ENCODE assay signal across 14 mouse cellular contexts in genomic region chr7:96749753-96750152, GRCm38 (mm10).
A peak's percentile ranks its signal among the peaks of the same experiment; 100 is the strongest.
DNase-seq lines count a peak whose midpoint lies in the region; ATAC-seq and TF ChIP-seq lines count a peak whose summit lies in the region.
"Had no signal": no experiment of that assay in that cellular context is flagged by ENCODE, and none has a peak within 500 bp of the region (broad histone marks: within the 10 kb centered on the region; RNA-seq: fewer than 3 reads in every experiment).

No protein-coding gene starts in this region.

- H3K27me3 ChIP-seq in lung, postnatal 0 days (replicated peaks; ENCODE audit: insufficient read depth, low read length), result no peaks in the 10 kb centered on the region
- H3K27me3 ChIP-seq in embryonic facial prominence, embryonic 11.5 days (ENCODE audit: control insufficient read depth, insufficient read depth, low read length), result no peaks in the 10 kb centered on the region

- H3K9me3 ChIP-seq in lung, postnatal 0 days (ENCODE audit: low read length), result no peaks in the 10 kb centered on the region
- no peaks in the 10 kb centered on the region for H3K9me3 ChIP-seq in embryonic facial prominence, embryonic 11.5 days (replicated peaks; ENCODE audit: control insufficient read depth, low read length)

- H3K4me2 ChIP-seq in lung, postnatal 0 days (replicated peaks; ENCODE audit: low read depth, low read length), result no peak overlapping the region
- no peak overlapping the region for H3K4me2 ChIP-seq in embryonic facial prominence, embryonic 11.5 days (ENCODE audit: low read depth, low read length)

- peak; percentile 60 for ATAC-seq in lung, postnatal 0 days
- ATAC-seq in embryonic facial prominence, embryonic 11.5 days (replicated peaks; ENCODE audit: insufficient number of reproducible peaks, low FRiP score, low TSS enrichment, low read depth), result peak; percentile 66
- ATAC-seq: CD4-positive, CD25-positive, alpha-beta regulatory T cell, adult 4 months had no signal

- H3K4me3 ChIP-seq in lung, postnatal 0 days (ENCODE audit: low read depth, low read length), result no peak overlapping the region
- no peak overlapping the region for H3K4me3 ChIP-seq in lung, adult 2 months (replicated peaks; ENCODE audit: extremely low read depth, low read depth, low read length)
- no peak overlapping the region for H3K4me3 ChIP-seq in embryonic facial prominence, embryonic 11.5 days (ENCODE audit: low read depth, low read length)

- TF ChIP-seq EP300 in lung, postnatal 0 days (IDR thresholded peaks at IDR 0.05), result no peak

- H3K36me3 ChIP-seq in lung, postnatal 0 days (ENCODE audit: insufficient read depth, low read length), result no peaks in the 10 kb centered on the region
- H3K36me3 ChIP-seq in embryonic facial prominence, embryonic 11.5 days (replicated peaks; ENCODE audit: control insufficient read depth, insufficient read depth, low read depth, low read length), result no peaks in the 10 kb centered on the region

- H3K9ac ChIP-seq in lung, postnatal 0 days (replicated peaks; ENCODE audit: low read depth), result no peak overlapping the region
- no peak overlapping the region for H3K9ac ChIP-seq in embryonic facial prominence, embryonic 11.5 days (replicated peaks; ENCODE audit: low read length)

- WGBS in lung, postnatal 0 days, result 48% methylated on average over 8 of the region's 8 CpGs
- 59% methylated on average over 8 of the region's 8 CpGs for WGBS in lung, adult 2 months
- 26% methylated on average over 8 of the region's 8 CpGs for WGBS in embryonic facial prominence, embryonic 11.5 days

- H3K27ac ChIP-seq in lung, postnatal 0 days (ENCODE audit: low read length), result no peak overlapping the region
- H3K27ac ChIP-seq in embryonic facial prominence, embryonic 11.5 days (replicated peaks; ENCODE audit: low read depth, low read length), result peak overlapping the region; percentile 71; the same call in 1 of the 2 replicates

- intact Hi-C loops in heart, postnatal 36 days (cut with DNase I), result no loop called here

- no peaks in the 10 kb centered on the region; the same call in 1 of the 2 replicates for H3K4me1 ChIP-seq in lung, postnatal 0 days (ENCODE audit: insufficient read depth, low read depth, low read length)
- H3K4me1 ChIP-seq in lung, adult 2 months (ENCODE audit: control insufficient read depth, insufficient read depth, low read length), result no peaks in the 10 kb centered on the region
- H3K4me1 ChIP-seq in embryonic facial prominence, embryonic 11.5 days (ENCODE audit: control insufficient read depth, insufficient read depth, low read length), result peaks cover 8% of the 10 kb centered on the region

- no peak for TF ChIP-seq CTCF in lung, postnatal 0 days (IDR thresholded peaks at IDR 0.05)
- no peak for TF ChIP-seq CTCF in lung, adult 2 months (IDR thresholded peaks at IDR 0.05; ENCODE audit: insufficient read depth, low read length)

- peak; percentile 9 to 18 for DNase-seq in heart, adult 9 months (ENCODE audit: low spot score in 2 of 2)
- DNase-seq in heart, postnatal 36 days, result no peak
- peak; percentile 58 for DNase-seq in lung, postnatal 0 days (ENCODE audit: low spot score)
- no peak for DNase-seq in lung, adult 2 months
- peak; percentile 85 for DNase-seq in embryonic facial prominence, embryonic 11.5 days (ENCODE audit: low spot score)
- DNase-seq in skeletal muscle tissue, adult 2 months (ENCODE audit: low read depth, low spot score), result peak; percentile 18
- no peak for DNase-seq in layer of hippocampus, adult 9-11 months
- no peak for DNase-seq in c-Kit-positive CD71-positive TER-119-positive erythroid progenitor cells, embryonic 14.5 days (ENCODE audit: low spot score)
- DNase-seq: adrenal gland, postnatal 14 days; cerebellum, adult 11-12 months; kidney, adult 18-20 months; right cerebral cortex, postnatal 25 days; thymus, postnatal 25 days had no signal

- no peak for TF ChIP-seq POLR2A in lung, adult 2 months (IDR thresholded peaks at IDR 0.05; ENCODE audit: borderline replicate concordance, extremely low read depth, low read depth, low read length)

Comparison
In these comparisons a context has a peak if more than half of its experiments do, and no peak if none do; other contexts are left out.
1. DNase-seq: peak in heart, adult 9 months (2 of 2), lung, postnatal 0 days (single experiment), embryonic facial prominence, embryonic 11.5 days (single experiment) and skeletal muscle tissue, adult 2 months (single experiment); none in heart, postnatal 36 days (0 of 2), lung, adult 2 months (single experiment), layer of hippocampus, adult 9-11 months (single experiment) and c-Kit-positive CD71-positive TER-119-positive erythroid progenitor cells, embryonic 14.5 days (single experiment).